Comparison of ENCODE assay signal across 20 mouse cellular contexts in genomic region chr15:85788051-85788450, GRCm38 (mm10). TPM values are rescaled to one million over a fixed set of nuclear protein-coding genes. Genes with fewer than 3 reads are reported as not detected.
"Had no signal": no experiment of that assay in that cellular context is flagged by ENCODE, and none has a peak within 500 bp of the region (broad histone marks: within the 10 kb centered on the region; RNA-seq: fewer than 3 reads in every experiment).

No protein-coding gene starts in this region.

- H3K4me3 ChIP-seq: heart, embryonic 13.5 days; heart, embryonic 15.5 days; hindbrain, embryonic 13.5 days; hindbrain, embryonic 15.5 days; kidney, embryonic 15.5 days; limb, embryonic 13.5 days; limb, embryonic 15.5 days had no signal

- H3K9me3 ChIP-seq: heart, embryonic 13.5 days; heart, embryonic 15.5 days; hindbrain, embryonic 13.5 days; hindbrain, embryonic 15.5 days; kidney, embryonic 15.5 days; limb, embryonic 13.5 days; limb, embryonic 15.5 days had no signal

- H3K36me3 ChIP-seq: hindbrain, embryonic 13.5 days; hindbrain, embryonic 15.5 days; kidney, embryonic 15.5 days; limb, embryonic 13.5 days; limb, embryonic 15.5 days had no signal

- H3K27ac ChIP-seq: heart, embryonic 13.5 days; heart, embryonic 15.5 days; hindbrain, embryonic 13.5 days; hindbrain, embryonic 15.5 days; hindbrain, postnatal 0 days; kidney, embryonic 15.5 days; kidney, postnatal 0 days; limb, embryonic 13.5 days; limb, embryonic 15.5 days; liver, embryonic 14.5 days had no signal

- H3K27me3 ChIP-seq: heart, embryonic 13.5 days; heart, embryonic 15.5 days; hindbrain, embryonic 13.5 days; hindbrain, embryonic 15.5 days; kidney, embryonic 15.5 days; limb, embryonic 13.5 days; limb, embryonic 15.5 days had no signal

- H3K4me2 ChIP-seq: heart, embryonic 11.5 days; heart, embryonic 13.5 days; heart, embryonic 15.5 days; hindbrain, embryonic 13.5 days; hindbrain, embryonic 15.5 days; kidney, embryonic 15.5 days; limb, embryonic 13.5 days; limb, embryonic 15.5 days had no signal

- ATAC-seq: hindbrain, postnatal 0 days; intestine, embryonic 16.5 days had no signal

- DNase-seq: gastrocnemius, postnatal 14 days; gastrocnemius, postnatal 36 days; heart, adult 18-20 months; heart, postnatal 36 days; layer of hippocampus, adult 9-11 months; layer of hippocampus, postnatal 36 days; left cerebral cortex, postnatal 4 days had no signal

- H3K4me1 ChIP-seq: hindbrain, embryonic 13.5 days; hindbrain, embryonic 15.5 days; limb, embryonic 13.5 days; limb, embryonic 15.5 days had no signal

- H3K9ac ChIP-seq: heart, embryonic 13.5 days; heart, embryonic 15.5 days; hindbrain, embryonic 13.5 days; hindbrain, embryonic 15.5 days; kidney, embryonic 15.5 days; limb, embryonic 13.5 days; limb, embryonic 15.5 days; liver, embryonic 14.5 days had no signal

RNA-seq across cellular contexts. Expression of gene Pkdrej, which starts 33.5 kb away (rescaled TPM):
- total RNA-seq: hematopoietic stem cell, adult 5-6 weeks had no signal

RNA-seq across cellular contexts. Expression of gene Ppara, which starts 53.3 kb away (rescaled TPM):
- total RNA-seq: hematopoietic stem cell, adult 5-6 weeks had no signal
